Mouse (Mus musculus) lung, postnatal 0 days (tissue): ENCODE results near the gene C130074G19Rik. TPM values are rescaled to one million over a fixed set of nuclear protein-coding genes. Genes with fewer than 3 reads are reported as not detected.

Experiments
- ATAC-seq: fragments of 200-750 bp; cut with Nextera tagmentation; 2 replicates; pipeline ENCODE4 v1.8.0; 2017; ENCODE audit warnings: moderate library complexity
- DNase-seq: peaks from one replicate; pipeline ENCODE4 v3.0.0-alpha.2; 2016; ENCODE audit warnings: low spot score
- H3K27ac ChIP-seq: fragments of 300-500 bp; sonication (generic); 2 replicates; pipeline ENCODE4 v1.5.1; 2014; ENCODE audit warnings: antibody characterized with exemption, mild to moderate bottlenecking, low read length, mixed read lengths
- H3K27me3 ChIP-seq: fragments of 300-500 bp; sonication (generic); replicated peaks from 2 replicates; pipeline ENCODE4 v1.6.1; 2014; ENCODE audit warnings: low read length, mixed read lengths; ENCODE audit not compliant: insufficient read depth
- H3K36me3 ChIP-seq: fragments of 300-500 bp; sonication (generic); 2 replicates; pipeline ENCODE4 v1.6.1; 2014; ENCODE audit warnings: low read length, mixed read lengths; ENCODE audit not compliant: insufficient read depth
- H3K4me1 ChIP-seq: fragments of 300-500 bp; sonication (generic); 2 replicates; pipeline ENCODE4 v1.6.1; 2014; ENCODE audit warnings: antibody characterized with exemption, low read depth, low read length, mixed read lengths; ENCODE audit not compliant: insufficient read depth
- H3K4me2 ChIP-seq: fragments of 300-500 bp; sonication (generic); replicated peaks from 2 replicates; pipeline ENCODE4 v1.6.1; 2014; ENCODE audit warnings: low read depth, mild to moderate bottlenecking, low read length, moderate library complexity, mixed read lengths
- H3K4me3 ChIP-seq: fragments of 300-500 bp; sonication (generic); 2 replicates; pipeline ENCODE4 v1.5.1; 2014; ENCODE audit warnings: low read depth, low read length
- H3K9ac ChIP-seq: fragments of 300-500 bp; sonication (generic); replicated peaks from 2 replicates; pipeline ENCODE4 v1.6.1; 2014; ENCODE audit warnings: low read depth, mild to moderate bottlenecking
- H3K9me3 ChIP-seq: fragments of 300-500 bp; sonication (generic); 2 replicates; pipeline ENCODE4 v1.6.1; 2016; ENCODE audit warnings: low read length, mixed read lengths
- CTCF ChIP-seq: IDR thresholded peaks from 2 replicates; pipeline ENCODE4 v1.5.1; 2016; ENCODE audit warnings: antibody characterized with exemption, mild to moderate bottlenecking
- EP300 ChIP-seq: IDR thresholded peaks from 2 replicates; pipeline ENCODE4 v1.6.1; 2016; ENCODE audit warnings: antibody characterized with exemption, mild to moderate bottlenecking, control low read depth
- WGBS: fragments of 180-500 bp; shearing (Covaris S2); extraction: QIAGEN DNeasy Blood & Tissue Kit; methylation state at CpG from one replicate; pipeline ENCODE4 v1.1.7; 2014; 5-methylcytosine and 5-hydroxymethylcytosine counted together
- polyA plus RNA-seq: library from polyadenylated mRNA; unstranded; fragments of >200 nt; fragmentation: Nextera tagmentation; extraction: Ambion mirVana; gene quantifications from 2 replicates; pipeline ENCODE4 v1.2.1, GENCODE M21; 2015

The C130074G19Rik gene
- polyA plus RNA-seq, 1 experiment from 2014 or later: 4.0 TPM

GRCm38 (mm10) chr1:184860276-184860675, 22.7 kb downstream of the C130074G19Rik start:
- H3K4me2 ChIP-seq: no peak overlapping the region
- H3K27ac ChIP-seq: peak overlapping the region; percentile 54
- TF ChIP-seq CTCF (no peak), EP300 (peak; percentile 45; the same call in 1 of the 2 replicates)
- 22% methylated on average over 3 of the region's 3 CpGs for WGBS
- no peaks in the 10 kb centered on the region for H3K36me3 ChIP-seq
- no peaks in the 10 kb centered on the region for H3K9me3 ChIP-seq
- no peak overlapping the region for H3K4me3 ChIP-seq
- H3K27me3 ChIP-seq: no peaks in the 10 kb centered on the region
- H3K9ac ChIP-seq: no peak overlapping the region
- no peaks in the 10 kb centered on the region for H3K4me1 ChIP-seq
- peak; percentile 49 for DNase-seq
- peak; percentile 60 for ATAC-seq

- H3K27me3 ChIP-seq: no peaks in the 10 kb centered on the region
- no peak overlapping the region for H3K4me2 ChIP-seq
- H3K4me3 ChIP-seq: no peak overlapping the region
- no peaks in the 10 kb centered on the region for H3K9me3 ChIP-seq
- ATAC-seq: peak; percentile 63
- DNase-seq: no peak
- no peak overlapping the region for H3K27ac ChIP-seq
- H3K9ac ChIP-seq: no peak overlapping the region
- WGBS: 64% methylated on average over 1 of the region's 1 CpGs
- no peaks in the 10 kb centered on the region for H3K36me3 ChIP-seq
- TF ChIP-seq EP300: no peak
- TF ChIP-seq CTCF: no peak
- no peaks in the 10 kb centered on the region for H3K4me1 ChIP-seq
These were observed 24.8 kb downstream of the C130074G19Rik start for GRCm38 (mm10) chr1:184858253-184858652.

- WGBS: 79% methylated on average over 9 of the region's 9 CpGs
- no peak for TF ChIP-seq EP300
- no peak for TF ChIP-seq CTCF
These were observed 25.8 kb downstream of the C130074G19Rik start for GRCm38 (mm10) chr1:184857216-184857615.

GRCm38 (mm10) chr1:184853922-184854321, 29.1 kb downstream of the C130074G19Rik start:
- Histone ChIP-seq H3K9me3 (no peaks in the 10 kb centered on the region), H3K4me3 (no peak overlapping the region), H3K9ac (no peak overlapping the region), H3K36me3 (no peaks in the 10 kb centered on the region), H3K4me1 (no peaks in the 10 kb centered on the region), H3K4me2 (peak overlapping the region; percentile 40; the same call in 1 of the 2 replicates), H3K27ac (peak overlapping the region; percentile 81), H3K27me3 (no peaks in the 10 kb centered on the region)
- DNase-seq (no peak), ATAC-seq (no peak)
- WGBS: 20% methylated on average over 3 of the region's 3 CpGs
- TF ChIP-seq EP300: no peak
- no peak for TF ChIP-seq CTCF

More at GRCm38 (mm10) chr1:184857216-184857615, 25.8 kb downstream of the C130074G19Rik start:
- no peaks in the 10 kb centered on the region for H3K36me3 ChIP-seq
- H3K27ac ChIP-seq: no peak overlapping the region
- no peaks in the 10 kb centered on the region for H3K4me1 ChIP-seq
- ATAC-seq (no peak), DNase-seq (no peak)
- no peaks in the 10 kb centered on the region for H3K27me3 ChIP-seq
- no peak overlapping the region for H3K4me2 ChIP-seq
- no peaks in the 10 kb centered on the region for H3K9me3 ChIP-seq
- H3K9ac ChIP-seq: no peak overlapping the region
- H3K4me3 ChIP-seq: no peak overlapping the region

- H3K4me3 ChIP-seq: no peak overlapping the region
- ATAC-seq: peak; percentile 80
These were observed 29.7 kb downstream of the C130074G19Rik start for GRCm38 (mm10) chr1:184853339-184853738.

GRCm38 (mm10) chr1:184851741-184852618, 31.0 kb downstream of the C130074G19Rik start:
- Histone ChIP-seq H3K4me1 (no peaks in the 10 kb centered on the region), H3K4me2 (peak overlapping the region; percentile 34), H3K4me3 (0 out of 2 replicates have a peak overlapping the region, but pooled peaks have one; percentile 8), H3K9ac (no peak overlapping the region), H3K9me3 (no peaks in the 10 kb centered on the region), H3K27me3 (no peaks in the 10 kb centered on the region), H3K27ac (peak overlapping the region; percentile 77), H3K36me3 (no peaks in the 10 kb centered on the region)
- 8% methylated on average over 31 of the region's 31 CpGs for WGBS
- peak; percentile 94 for DNase-seq
- peak; percentile 91 for ATAC-seq
- TF ChIP-seq EP300 (no peak), CTCF (peak; percentile 93)

More at GRCm38 (mm10) chr1:184853339-184853738, 29.7 kb downstream of the C130074G19Rik start:
- Histone ChIP-seq H3K27me3 (no peaks in the 10 kb centered on the region), H3K9me3 (no peaks in the 10 kb centered on the region), H3K4me1 (no peaks in the 10 kb centered on the region), H3K27ac (peak overlapping the region; percentile 81), H3K36me3 (no peaks in the 10 kb centered on the region), H3K9ac (no peak overlapping the region), H3K4me2 (peak overlapping the region; percentile 40)
- TF ChIP-seq EP300 (no peak), CTCF (peak; percentile 95)
- peak; percentile 93 for DNase-seq
- 6% methylated on average over 5 of the region's 5 CpGs for WGBS
